Mouse (Mus musculus) myocyte (in vitro differentiated cells): ENCODE measurements at regions not wholly inside any gene's neighbourhood (a gene's known extent, or its start where the extent isn't known, plus 50 kb on each side); places are given as distances from the start of the nearest gene placed in this dataset.

ENCODE experiments used
- CEBPB ChIP-seq: IDR thresholded peaks from 2 replicates; pipeline ENCODE4 v1.6.1; 2011; ENCODE audit warnings: mild to moderate bottlenecking, moderate library complexity; ENCODE audit not compliant: poor library complexity, insufficient read depth, severe bottlenecking
- E2F4 ChIP-seq: IDR thresholded peaks from one replicate; pipeline ENCODE4 v1.6.1; 2011; ENCODE audit warnings: mild to moderate bottlenecking, control low read depth, moderate library complexity; ENCODE audit not compliant: insufficient read depth
- MAX ChIP-seq: IDR thresholded peaks from one replicate; pipeline ENCODE4 v1.6.1; 2011; ENCODE audit warnings: low read depth, mild to moderate bottlenecking, control low read depth
- MYOD1 ChIP-seq, 3 experiments: IDR thresholded peaks; one replicate each; pipeline ENCODE4 v1.6.1; 2011; ENCODE audit warnings: control low read depth in 2 of 3, low read depth in 2 of 3, mild to moderate bottlenecking in 2 of 3, moderate library complexity in 1 of 3; ENCODE audit not compliant: insufficient read length in 2 of 3, control insufficient read depth in 1 of 3
- POLR2A ChIP-seq: IDR thresholded peaks from one replicate; pipeline ENCODE4 v1.6.1; 2011; ENCODE audit warnings: low read depth, mild to moderate bottlenecking, control low read depth, moderate library complexity; ENCODE audit not compliant: insufficient read length
- POLR2AphosphoS2 ChIP-seq: IDR thresholded peaks from one replicate; pipeline ENCODE4 v1.6.1; 2011; ENCODE audit warnings: low read depth, control low read depth; ENCODE audit not compliant: insufficient read length
- SRF ChIP-seq: IDR thresholded peaks from one replicate; pipeline ENCODE4 v1.6.1; 2011; ENCODE audit warnings: low read depth; ENCODE audit not compliant: control insufficient read depth, insufficient read length
- TCF12 ChIP-seq: IDR thresholded peaks from one replicate; pipeline ENCODE4 v1.6.1; 2011; ENCODE audit warnings: mild to moderate bottlenecking, control low read depth; ENCODE audit not compliant: poor library complexity, insufficient read depth, severe bottlenecking
- TCF3 ChIP-seq: IDR thresholded peaks from one replicate; pipeline ENCODE4 v1.6.1; 2011; ENCODE audit warnings: low read depth, control low read depth; ENCODE audit not compliant: insufficient read length
- USF1 ChIP-seq: IDR thresholded peaks from one replicate; pipeline ENCODE4 v1.6.1; 2011; ENCODE audit warnings: low read depth, mild to moderate bottlenecking, control low read depth, moderate library complexity

GRCm38 (mm10) chr9:23654777-23655176 lies 431.9 kb downstream of the Bmper start:
- no peak for TF ChIP-seq POLR2A
- no peak for TF ChIP-seq TCF12
- TF ChIP-seq CEBPB, result no peak
- TF ChIP-seq POLR2AphosphoS2, result no peak
- no peak for TF ChIP-seq USF1
- TF ChIP-seq E2F4, result no peak
- no peak for TF ChIP-seq MYOD1 (IDR thresholded peaks at IDR 0.05; ENCODE audit: control insufficient read depth in 1 of 3, insufficient read length in 2 of 3, low read depth in 2 of 3)
- no peak for TF ChIP-seq MAX
- TF ChIP-seq SRF, result no peak
- TF ChIP-seq TCF3, result no peak
